9 mouse cellular contexts compared by ENCODE assay signal in genomic region chr4:3053060-3053406, GRCm38 (mm10).
DNase-seq lines count a peak whose midpoint lies in the region; ATAC-seq and TF ChIP-seq lines count a peak whose summit lies in the region.
"Had no signal": no experiment of that assay in that cellular context is flagged by ENCODE, and none has a peak within 500 bp of the region (broad histone marks: within the 10 kb centered on the region; RNA-seq: fewer than 3 reads in every experiment).

No protein-coding gene starts in this region.

- no peaks in the 10 kb centered on the region for H3K4me1 ChIP-seq in forebrain, embryonic 13.5 days
- no peaks in the 10 kb centered on the region for H3K4me1 ChIP-seq in forebrain, embryonic 11.5 days (replicated peaks; ENCODE audit: control insufficient read depth, insufficient read depth, low read length)
- H3K4me1 ChIP-seq in liver, adult 2 months (ENCODE audit: control insufficient read depth, insufficient read depth, low read length), result no peaks in the 10 kb centered on the region
- H3K4me1 ChIP-seq in liver, postnatal 0 days (ENCODE audit: insufficient read depth), result no peaks in the 10 kb centered on the region
- H3K4me1 ChIP-seq in liver, embryonic 15.5 days (replicated peaks), result no peaks in the 10 kb centered on the region
- H3K4me1 ChIP-seq: embryonic facial prominence, embryonic 13.5 days had no signal

- TF ChIP-seq EP300 in liver, postnatal 0 days (IDR thresholded peaks at IDR 0.05; ENCODE audit: low read depth), result no peak

- H3K27ac ChIP-seq in forebrain, embryonic 13.5 days, result no peak overlapping the region
- no peak overlapping the region for H3K27ac ChIP-seq in forebrain, embryonic 11.5 days (ENCODE audit: low read depth, low read length)
- no peak overlapping the region for H3K27ac ChIP-seq in liver, adult 2 months (replicated peaks; ENCODE audit: insufficient read depth, low read depth, low read length)
- no peak overlapping the region for H3K27ac ChIP-seq in liver, postnatal 0 days (ENCODE audit: low read depth)
- no peak overlapping the region for H3K27ac ChIP-seq in liver, embryonic 15.5 days (replicated peaks)
- H3K27ac ChIP-seq: embryonic facial prominence, embryonic 13.5 days had no signal

- no peaks in the 10 kb centered on the region for H3K36me3 ChIP-seq in forebrain, embryonic 13.5 days (ENCODE audit: poor library complexity, severe bottlenecking)
- H3K36me3 ChIP-seq in forebrain, embryonic 11.5 days (ENCODE audit: control insufficient read depth, insufficient read depth, low read length), result no peaks in the 10 kb centered on the region
- no peaks in the 10 kb centered on the region for H3K36me3 ChIP-seq in liver, adult 2 months (ENCODE audit: control insufficient read depth, insufficient read depth, low read length)
- H3K36me3 ChIP-seq in liver, postnatal 0 days (replicated peaks; ENCODE audit: insufficient read depth, low read length), result no peaks in the 10 kb centered on the region
- no peaks in the 10 kb centered on the region for H3K36me3 ChIP-seq in liver, embryonic 15.5 days (replicated peaks)
- H3K36me3 ChIP-seq: embryonic facial prominence, embryonic 13.5 days had no signal

- TF ChIP-seq CTCF in liver, adult 2 months (IDR thresholded peaks at IDR 0.05; ENCODE audit: low read depth, low read length), result no peak
- TF ChIP-seq CTCF in liver, postnatal 0 days (IDR thresholded peaks at IDR 0.05; ENCODE audit: low read depth), result no peak

- peaks cover 67% of the 10 kb centered on the region for H3K9me3 ChIP-seq in forebrain, embryonic 13.5 days (replicated peaks)
- peaks cover 66% of the 10 kb centered on the region for H3K9me3 ChIP-seq in forebrain, embryonic 11.5 days (ENCODE audit: control insufficient read depth, low read length)
- H3K9me3 ChIP-seq in liver, postnatal 0 days (ENCODE audit: low read length), result peaks cover 21% of the 10 kb centered on the region
- peaks cover 31% of the 10 kb centered on the region; the same call in 1 of the 2 replicates for H3K9me3 ChIP-seq in liver, embryonic 15.5 days (replicated peaks)

- H3K79me2 ChIP-seq in liver, adult 2 months (ENCODE audit: control insufficient read depth, insufficient read depth, low read length), result no peaks in the 10 kb centered on the region

- no peak for TF ChIP-seq POLR2A in liver, adult 2 months (IDR thresholded peaks at IDR 0.05; ENCODE audit: extremely low read depth, insufficient read depth, low read length)

- no peak for DNase-seq in forebrain, embryonic 11.5 days (ENCODE audit: low spot score)
- peak; percentile 9 for DNase-seq in liver, adult 2 months (ENCODE audit: extremely low read depth, low read depth, low spot score)
- DNase-seq in liver, postnatal 0 days, result no peak
- no peak for DNase-seq in ovary, postnatal 36 days (ENCODE audit: low spot score)
- no peak for DNase-seq in thymus, adult 18-20 months

- no peak overlapping the region for H3K4me2 ChIP-seq in forebrain, embryonic 13.5 days
- H3K4me2 ChIP-seq in forebrain, embryonic 11.5 days (ENCODE audit: low read depth, low read length, severe bottlenecking), result no peak overlapping the region
- H3K4me2 ChIP-seq in liver, postnatal 0 days (ENCODE audit: low read depth, low read length), result no peak overlapping the region
- no peak overlapping the region for H3K4me2 ChIP-seq in liver, embryonic 15.5 days
- H3K4me2 ChIP-seq: embryonic facial prominence, embryonic 13.5 days had no signal

- H3K9ac ChIP-seq in forebrain, embryonic 13.5 days, result no peak overlapping the region
- H3K9ac ChIP-seq in forebrain, embryonic 11.5 days (ENCODE audit: low read length), result no peak overlapping the region
- H3K9ac ChIP-seq in liver, adult 2 months (ENCODE audit: low read depth, low read length), result no peak overlapping the region
- no peak overlapping the region for H3K9ac ChIP-seq in liver, postnatal 0 days (replicated peaks)
- H3K9ac ChIP-seq in liver, embryonic 15.5 days, result no peak overlapping the region
- H3K9ac ChIP-seq: embryonic facial prominence, embryonic 13.5 days had no signal

- 57% methylated on average over 4 of the region's 4 CpGs for WGBS in forebrain, embryonic 13.5 days
- WGBS in forebrain, embryonic 11.5 days, result 65% methylated on average over 4 of the region's 4 CpGs
- 54% methylated on average over 4 of the region's 4 CpGs for WGBS in liver, adult 2 months
- whole genome bisulfite sequencing in liver, postnatal 0 days (ENCODE audit: insufficient replicate concordance), result 60% methylated on average over 4 of the region's 4 CpGs
- WGBS in liver, embryonic 15.5 days (ENCODE audit: insufficient replicate concordance), result 33% methylated on average over 4 of the region's 4 CpGs

- no peak overlapping the region for H3K4me3 ChIP-seq in forebrain, embryonic 13.5 days
- H3K4me3 ChIP-seq in forebrain, embryonic 11.5 days (ENCODE audit: low read depth, low read length), result no peak overlapping the region
- no peak overlapping the region for H3K4me3 ChIP-seq in liver, adult 2 months (ENCODE audit: insufficient read depth, low read depth, low read length)
- H3K4me3 ChIP-seq in liver, postnatal 0 days (ENCODE audit: low read depth, low read length), result no peak overlapping the region
- no peak overlapping the region for H3K4me3 ChIP-seq in liver, embryonic 15.5 days (replicated peaks)
- H3K4me3 ChIP-seq: embryonic facial prominence, embryonic 13.5 days had no signal

- H3K27me3 ChIP-seq in forebrain, embryonic 13.5 days, result no peaks in the 10 kb centered on the region
- no peaks in the 10 kb centered on the region for H3K27me3 ChIP-seq in forebrain, embryonic 11.5 days (ENCODE audit: control insufficient read depth, insufficient read depth, low read length)
- H3K27me3 ChIP-seq in liver, adult 2 months (ENCODE audit: control insufficient read depth, insufficient read depth, low read length), result no peaks in the 10 kb centered on the region
- H3K27me3 ChIP-seq in liver, postnatal 0 days (ENCODE audit: insufficient read depth, low read length), result no peaks in the 10 kb centered on the region
- H3K27me3 ChIP-seq in liver, embryonic 15.5 days, result no peaks in the 10 kb centered on the region
- H3K27me3 ChIP-seq: embryonic facial prominence, embryonic 13.5 days had no signal

- peak; percentile 17; the same call in 1 of the 2 replicates for ATAC-seq in forebrain, embryonic 13.5 days
- ATAC-seq in forebrain, embryonic 11.5 days (replicated peaks; ENCODE audit: low FRiP score), result no peak; the same call in 1 of the 2 replicates
- ATAC-seq in liver, postnatal 0 days, result no peak
- peak; percentile 21; the same call in 1 of the 2 replicates for ATAC-seq in erythroid progenitor cell, adult 5-6 weeks (replicated peaks; ENCODE audit: low FRiP score, poor library complexity, severe bottlenecking)
- peak; percentile 15; the same call in 1 of the 2 replicates for ATAC-seq in liver, embryonic 15.5 days (ENCODE audit: insufficient read depth)

Comparison
In these comparisons a context has a peak if more than half of its experiments do, and no peak if none do; other contexts are left out.
1. ATAC-seq: peak in forebrain, embryonic 13.5 days (single experiment), erythroid progenitor cell, adult 5-6 weeks (single experiment) and liver, embryonic 15.5 days (single experiment); none in forebrain, embryonic 11.5 days (single experiment) and liver, postnatal 0 days (single experiment).